ENCODE assay signal across 18 mouse cellular contexts in the genomic region with DNA sequence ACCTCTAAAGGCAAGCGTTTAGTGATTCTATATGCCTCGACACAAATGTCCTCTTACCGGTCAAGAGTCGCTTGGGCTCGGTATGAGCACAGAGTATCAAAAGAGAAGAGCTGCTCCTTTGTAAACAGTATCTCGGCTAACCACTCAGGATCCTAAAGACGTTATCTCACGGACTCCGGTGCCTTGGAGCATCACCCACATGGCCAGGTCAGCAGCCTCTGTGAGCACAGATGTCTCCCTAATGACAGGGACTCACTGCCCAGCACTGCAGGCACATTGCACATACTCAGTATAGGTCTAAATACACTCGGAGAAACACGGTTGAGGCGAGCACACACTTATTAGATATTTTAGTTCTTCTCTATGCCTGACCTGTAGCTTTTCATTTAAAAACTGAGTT.
DNase-seq lines count a peak whose midpoint lies in the region; ATAC-seq and TF ChIP-seq lines count a peak whose summit lies in the region.
"Had no signal": no experiment of that assay in that cellular context is flagged by ENCODE, and none has a peak within 500 bp of the region (broad histone marks: within the 10 kb centered on the region; RNA-seq: fewer than 3 reads in every experiment).

No protein-coding gene starts in this region.

- H3K27me3 ChIP-seq in cerebellum, adult 2 months (ENCODE audit: control insufficient read depth, insufficient read depth, low read length): no peaks in the 10 kb centered on the region
- H3K27me3 ChIP-seq: embryonic facial prominence, embryonic 12.5 days; forebrain, embryonic 13.5 days; forebrain, embryonic 15.5 days; Patski had no signal

- no peak overlapping the region for H3K4me3 ChIP-seq in cerebellum, adult 2 months (replicated peaks; ENCODE audit: insufficient read depth, low read depth, low read length)
- H3K4me3 ChIP-seq: embryonic facial prominence, embryonic 10.5 days; embryonic facial prominence, embryonic 12.5 days; forebrain, embryonic 13.5 days; forebrain, embryonic 15.5 days had no signal

- 38% methylated on average over 12 of the region's 12 CpGs for WGBS in cerebellum, adult 2 months

- no peak for TF ChIP-seq CTCF in cerebellum, adult 2 months (IDR thresholded peaks at IDR 0.05; ENCODE audit: borderline replicate concordance, insufficient read depth, low read depth, low read length)

- no peak for TF ChIP-seq POLR2A in cerebellum, adult 2 months (IDR thresholded peaks at IDR 0.05; ENCODE audit: borderline replicate concordance, insufficient read depth, low read length)

- ATAC-seq in cerebellum, adult (ENCODE audit: insufficient number of reproducible peaks, low FRiP score, low TSS enrichment): no peak
- ATAC-seq: activated CD4-positive, CD25-positive, alpha-beta regulatory T cell, adult 4 months; CD4-positive, CD25-positive, alpha-beta regulatory T cell, adult 4 months; forebrain, embryonic 13.5 days; forebrain, embryonic 15.5 days; forebrain, postnatal 0 days; Patski had no signal

- peak overlapping the region; percentile 10; the same call in 1 of the 2 replicates for H3K27ac ChIP-seq in cerebellum, adult 2 months (ENCODE audit: insufficient read depth, low read length)
- H3K27ac ChIP-seq: embryonic facial prominence, embryonic 10.5 days; embryonic facial prominence, embryonic 12.5 days; forebrain, embryonic 13.5 days; forebrain, embryonic 15.5 days had no signal

- peak; percentile 60 for DNase-seq in cerebellum, adult 11-12 months
- DNase-seq in cerebellum, adult 8-10 months: no peak
- peak in 1 of 2 experiments; percentile 62 for DNase-seq in cerebellum, adult 2 months
- peak; percentile 51 to 62 for DNase-seq in cerebellum, postnatal 25 days
- no peak for DNase-seq in cerebellum, postnatal 4 days (ENCODE audit: low spot score in 2 of 2)
- DNase-seq: adrenal gland, adult 8-10 months; adrenal gland, postnatal 14 days; adrenal gland, postnatal 36 days; B cell, adult 2 months; forebrain, postnatal 0 days had no signal

- peaks cover 40% of the 10 kb centered on the region for H3K4me1 ChIP-seq in cerebellum, adult 2 months (ENCODE audit: control insufficient read depth, insufficient read depth, low read length)

Comparison
In these comparisons a context has a peak if more than half of its experiments do, and no peak if none do; other contexts are left out.
1. DNase-seq: peak in cerebellum, adult 11-12 months (single experiment) and cerebellum, postnatal 25 days (2 of 2); none in cerebellum, adult 8-10 months (single experiment) and cerebellum, postnatal 4 days (0 of 2).